Mouse (Mus musculus): ENCODE results near the gene 2210408I21Rik. TPM values are rescaled to one million over a fixed set of nuclear protein-coding genes. Genes with fewer than 3 reads are reported as not detected.

Gene 2210408I21Rik
- polyA plus RNA-seq, 1 experiment from 2014 or later = 5.2 TPM

DNA sequence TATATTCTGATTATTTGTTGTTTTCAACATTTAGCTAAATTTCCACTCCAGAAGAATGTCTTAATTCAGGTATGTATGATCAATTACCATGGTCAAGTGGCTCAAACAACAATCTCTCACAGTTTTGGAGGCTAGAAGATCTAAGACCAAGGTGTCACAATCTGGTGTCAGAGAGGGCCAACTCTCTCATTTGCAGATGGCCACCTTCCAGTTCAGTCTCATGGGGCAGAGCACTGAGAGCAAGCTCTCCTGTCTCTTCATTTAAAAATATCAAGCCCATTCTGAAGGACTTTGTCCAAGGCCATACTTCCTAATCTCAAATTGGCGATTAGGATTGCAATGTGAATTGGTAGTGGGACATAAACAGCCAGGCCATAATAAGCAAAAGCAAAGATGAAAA, 378.7 kb downstream of the 2210408I21Rik start:
- Histone ChIP-seq H3K4me3 (no peak overlapping the region), H3K9ac (no peak overlapping the region), H3K9me3 (replicated peaks) (no peaks in the 10 kb centered on the region), H3K36me3 (no peaks in the 10 kb centered on the region), H3K27me3 (no peaks in the 10 kb centered on the region), H3K27ac (no peak overlapping the region), H3K4me1 (replicated peaks) (no peaks in the 10 kb centered on the region), H3K4me2 (no peak overlapping the region)
- WGBS = 65% methylated on average over 1 of the region's 1 CpGs
- no peak for ATAC-seq (replicated peaks; ENCODE audit: insufficient number of reproducible peaks, insufficient read depth, low FRiP score, low read depth)

DNA sequence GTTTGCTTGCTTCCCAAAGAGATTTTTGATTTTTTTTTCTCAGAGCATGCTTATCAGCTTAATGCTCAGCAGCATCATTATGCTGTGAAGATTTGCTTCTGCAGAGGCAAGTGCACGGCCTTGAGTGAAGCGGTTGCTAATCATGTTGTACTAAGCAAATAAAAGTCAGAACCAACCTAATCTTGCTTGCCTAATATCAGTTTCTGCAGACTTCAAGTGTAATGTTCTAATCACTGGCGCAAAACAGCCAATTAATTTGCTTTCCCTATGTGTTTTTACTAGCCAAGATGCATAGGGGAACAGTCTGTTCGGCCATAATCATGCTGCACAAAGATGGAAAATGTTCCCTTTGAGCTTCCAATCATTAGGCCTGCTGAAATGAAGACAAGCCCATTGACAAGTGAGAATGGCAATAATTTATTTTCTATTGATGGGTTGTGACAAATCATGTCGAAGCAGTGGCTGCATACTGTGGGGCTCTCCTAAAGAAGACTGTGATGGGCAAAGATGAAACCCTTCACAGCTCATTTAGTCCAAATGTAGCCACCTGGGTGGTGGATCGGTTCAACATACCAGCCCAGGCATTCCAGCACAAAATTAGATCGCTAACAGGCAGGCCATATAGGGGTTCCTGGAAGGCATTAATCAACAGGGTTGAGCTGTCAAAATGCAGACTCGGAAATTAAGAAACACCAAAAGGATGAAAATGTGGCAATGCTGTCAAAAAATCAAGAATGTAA, 393.8 kb downstream of the 2210408I21Rik start:
- Histone ChIP-seq H3K36me3 (no peaks in the 10 kb centered on the region), H3K4me1 (replicated peaks) (no peaks in the 10 kb centered on the region), H3K4me3 (no peak overlapping the region), H3K27ac (no peak overlapping the region), H3K9ac (no peak overlapping the region), H3K27me3 (no peaks in the 10 kb centered on the region), H3K4me2 (no peak overlapping the region), H3K9me3 (replicated peaks) (no peaks in the 10 kb centered on the region)
- 62% methylated on average over 8 of the region's 8 CpGs for WGBS
- no peak for ATAC-seq (replicated peaks; ENCODE audit: insufficient number of reproducible peaks, insufficient read depth, low FRiP score, low read depth)

DNA sequence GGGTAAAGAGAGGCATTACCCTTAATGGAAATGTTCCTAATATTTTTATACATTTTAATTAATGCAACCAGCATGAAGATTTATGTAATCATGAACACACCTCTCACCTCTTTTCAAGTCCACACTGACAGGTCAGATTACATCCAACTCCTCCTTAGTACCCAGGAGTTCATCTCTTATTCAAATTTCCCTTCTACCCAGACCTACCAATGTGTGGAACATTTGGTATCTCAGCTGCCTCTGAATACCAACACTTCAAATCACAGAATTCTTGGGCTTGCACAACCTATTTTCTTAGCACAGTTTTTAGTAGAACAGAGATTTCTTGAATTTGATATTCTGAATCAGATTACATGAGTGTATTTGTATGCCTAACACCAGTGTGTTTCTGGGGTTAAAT, 394.4 kb downstream of the 2210408I21Rik start:
- no peak overlapping the region for H3K4me3 ChIP-seq
- ATAC-seq (replicated peaks; ENCODE audit: insufficient number of reproducible peaks, insufficient read depth, low FRiP score, low read depth) = no peak
- H3K4me1 ChIP-seq (replicated peaks) = no peaks in the 10 kb centered on the region
- no peaks in the 10 kb centered on the region for H3K36me3 ChIP-seq
- no peak overlapping the region for H3K27ac ChIP-seq
- H3K9me3 ChIP-seq (replicated peaks) = no peaks in the 10 kb centered on the region
- no peaks in the 10 kb centered on the region for H3K27me3 ChIP-seq
- H3K4me2 ChIP-seq = no peak overlapping the region
- no peak overlapping the region for H3K9ac ChIP-seq

DNA sequence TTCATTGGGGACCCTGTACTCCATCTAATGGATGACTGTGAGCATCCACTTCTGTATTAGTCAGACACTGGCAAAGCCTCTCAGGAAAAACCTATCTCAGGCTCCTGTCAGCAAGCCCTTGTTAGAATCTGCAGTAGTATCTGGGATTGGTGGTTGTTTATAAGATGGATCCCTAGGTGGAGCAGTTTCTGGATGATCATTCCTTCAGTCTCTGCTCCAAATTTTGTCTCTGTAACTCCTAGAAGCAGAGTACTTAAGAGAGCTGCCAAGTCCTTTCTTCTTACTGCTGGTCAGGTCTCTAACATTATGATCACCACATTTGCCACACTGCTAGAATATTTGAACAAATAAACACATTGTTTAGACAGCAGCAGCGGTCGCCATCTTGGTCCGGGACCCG, 402.1 kb downstream of the 2210408I21Rik start:
- H3K4me2 ChIP-seq = no peak overlapping the region
- no peak for ATAC-seq (replicated peaks; ENCODE audit: insufficient number of reproducible peaks, insufficient read depth, low FRiP score, low read depth)
- 78% methylated on average over 4 of the region's 4 CpGs for WGBS

DNA sequence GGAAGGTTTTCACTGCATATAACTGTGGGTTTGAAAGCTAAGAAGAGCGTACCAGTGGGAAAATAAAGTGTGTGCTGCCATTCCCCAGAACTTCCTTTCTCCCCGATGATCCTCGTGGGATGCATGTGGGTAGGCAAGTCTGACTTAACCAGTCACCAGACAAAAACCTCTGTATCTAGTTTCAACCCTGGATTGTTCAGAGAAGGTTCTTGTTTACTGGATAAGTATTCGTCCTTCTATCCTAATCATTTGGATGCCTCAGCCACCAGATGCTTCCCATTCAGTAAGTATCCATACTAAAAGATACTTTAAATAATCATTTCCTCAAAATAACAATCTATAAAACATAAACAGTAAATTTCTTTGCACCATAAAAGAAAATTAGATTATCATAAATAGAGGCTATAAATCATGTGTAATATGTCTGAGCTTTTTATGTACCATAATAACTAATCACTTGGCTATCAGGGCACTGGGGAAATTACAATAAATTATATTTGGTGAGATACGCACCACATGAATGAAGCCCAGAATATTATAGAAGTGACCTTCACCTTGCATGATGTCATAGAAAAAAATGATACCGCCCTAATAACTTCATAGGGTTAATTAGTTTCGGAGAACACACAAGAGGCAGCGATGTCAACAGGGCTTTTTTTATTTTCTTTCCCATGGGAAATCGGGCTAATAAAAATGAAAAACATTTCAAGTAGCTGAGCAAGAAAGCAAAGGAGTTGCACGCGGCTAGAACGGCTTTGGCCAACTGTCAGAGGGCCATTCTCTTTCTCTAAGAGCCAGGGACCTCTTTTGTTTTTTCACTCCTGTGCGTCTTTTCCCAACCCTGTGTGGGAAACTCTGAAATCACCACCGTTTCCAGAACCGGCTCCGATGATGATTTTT, 412.4 kb downstream of the 2210408I21Rik start:
- Histone ChIP-seq H3K4me1 (replicated peaks) (no peaks in the 10 kb centered on the region), H3K27ac (no peak overlapping the region), H3K4me2 (no peak overlapping the region), H3K9me3 (replicated peaks) (no peaks in the 10 kb centered on the region), H3K36me3 (no peaks in the 10 kb centered on the region), H3K4me3 (no peak overlapping the region), H3K27me3 (no peaks in the 10 kb centered on the region), H3K9ac (no peak overlapping the region)
- WGBS = 58% methylated on average over 16 of the region's 16 CpGs
- no peak for ATAC-seq (replicated peaks; ENCODE audit: insufficient number of reproducible peaks, insufficient read depth, low FRiP score, low read depth)

More for the DNA sequence above, 402.1 kb downstream of the 2210408I21Rik start:
- Histone ChIP-seq H3K4me1 (replicated peaks) (no peaks in the 10 kb centered on the region), H3K27ac (no peak overlapping the region), H3K4me3 (no peak overlapping the region), H3K9me3 (replicated peaks) (no peaks in the 10 kb centered on the region), H3K9ac (no peak overlapping the region), H3K27me3 (no peaks in the 10 kb centered on the region), H3K36me3 (no peaks in the 10 kb centered on the region)

DNA sequence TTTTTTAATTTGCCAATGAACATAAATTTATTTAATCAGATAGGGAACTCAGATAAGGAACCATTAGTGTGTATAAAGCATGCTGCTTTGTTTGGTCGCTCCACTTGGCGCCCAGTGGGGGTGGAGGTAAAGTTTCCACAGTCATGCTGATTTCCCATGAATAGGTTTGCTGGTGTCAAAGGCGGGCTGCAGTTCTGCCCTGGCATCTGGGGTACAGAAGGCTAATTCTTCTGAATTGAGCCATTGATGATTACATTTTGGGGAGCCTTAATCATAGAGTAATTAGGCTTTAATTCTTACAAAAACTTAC, 413.0 kb downstream of the 2210408I21Rik start:
- no peak for ATAC-seq (replicated peaks; ENCODE audit: insufficient number of reproducible peaks, insufficient read depth, low FRiP score, low read depth)
- WGBS = 35% methylated on average over 3 of the region's 3 CpGs
- no peaks in the 10 kb centered on the region for H3K36me3 ChIP-seq
- H3K9ac ChIP-seq = no peak overlapping the region
- no peak overlapping the region for H3K4me2 ChIP-seq
- H3K27ac ChIP-seq = no peak overlapping the region
- H3K9me3 ChIP-seq (replicated peaks) = no peaks in the 10 kb centered on the region
- H3K4me1 ChIP-seq (replicated peaks) = no peaks in the 10 kb centered on the region
- H3K27me3 ChIP-seq = no peaks in the 10 kb centered on the region
- no peak overlapping the region for H3K4me3 ChIP-seq

GRCm38 (mm10) chr13:77548750-77549149, 413.4 kb downstream of the 2210408I21Rik start:
- Histone ChIP-seq H3K27ac (no peak overlapping the region), H3K4me1 (replicated peaks) (no peaks in the 10 kb centered on the region), H3K4me3 (no peak overlapping the region), H3K9me3 (replicated peaks) (no peaks in the 10 kb centered on the region), H3K36me3 (no peaks in the 10 kb centered on the region), H3K9ac (no peak overlapping the region), H3K27me3 (no peaks in the 10 kb centered on the region), H3K4me2 (no peak overlapping the region)
- no peak for ATAC-seq (replicated peaks; ENCODE audit: insufficient number of reproducible peaks, insufficient read depth, low FRiP score, low read depth)
- 74% methylated on average over 4 of the region's 4 CpGs for WGBS

DNA sequence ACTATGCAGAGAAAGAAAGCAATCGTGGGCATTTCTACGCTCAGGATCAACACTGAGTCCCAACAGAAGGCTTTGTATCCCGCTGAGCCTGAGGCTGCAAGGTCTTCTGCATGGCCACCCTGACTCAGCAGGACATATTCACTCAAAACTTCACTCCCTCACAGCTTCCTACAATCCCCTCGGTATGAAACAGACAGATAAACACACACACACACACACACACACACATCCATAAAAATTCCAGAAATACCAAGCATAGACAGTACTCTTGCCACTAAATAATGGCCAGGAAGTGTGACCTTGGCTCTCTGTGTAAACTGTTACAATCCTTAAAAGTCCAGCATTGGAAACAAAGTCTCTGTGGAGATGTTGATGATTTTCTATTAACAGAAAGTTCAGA, 458.7 kb downstream of the 2210408I21Rik start:
- Histone ChIP-seq H3K9me3 (replicated peaks) (no peaks in the 10 kb centered on the region), H3K4me2 (no peak overlapping the region), H3K27me3 (no peaks in the 10 kb centered on the region), H3K4me3 (no peak overlapping the region), H3K36me3 (no peaks in the 10 kb centered on the region), H3K27ac (no peak overlapping the region), H3K4me1 (replicated peaks) (no peaks in the 10 kb centered on the region), H3K9ac (no peak overlapping the region)
- no peak for ATAC-seq (replicated peaks; ENCODE audit: insufficient number of reproducible peaks, insufficient read depth, low FRiP score, low read depth)
- 60% methylated on average over 4 of the region's 4 CpGs for WGBS

DNA sequence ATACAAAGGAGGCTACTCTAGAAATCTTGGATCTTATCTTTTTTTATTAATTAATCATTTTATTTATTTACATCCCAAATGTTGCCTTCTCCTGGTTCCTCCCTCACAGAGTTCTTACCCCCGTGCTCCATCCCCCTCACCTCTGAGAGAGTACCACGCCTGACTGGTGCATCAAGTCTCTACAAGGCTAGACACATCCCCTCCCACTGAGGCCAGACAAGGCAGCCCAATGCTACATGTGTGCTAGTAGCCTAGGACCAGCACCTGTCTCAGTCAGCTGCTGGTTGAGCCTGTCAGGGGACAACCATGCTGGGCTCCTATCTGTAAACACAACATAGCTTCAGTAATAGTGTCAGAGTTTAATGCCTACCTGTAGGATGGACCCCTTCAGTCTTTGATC, 480.0 kb downstream of the 2210408I21Rik start:
- no peak overlapping the region for H3K4me2 ChIP-seq
- H3K27ac ChIP-seq = no peak overlapping the region
- ATAC-seq (replicated peaks; ENCODE audit: insufficient number of reproducible peaks, insufficient read depth, low FRiP score, low read depth) = no peak
- no peak overlapping the region for H3K9ac ChIP-seq
- H3K4me1 ChIP-seq (replicated peaks) = no peaks in the 10 kb centered on the region
- H3K27me3 ChIP-seq = no peaks in the 10 kb centered on the region
- 80% methylated on average over 2 of the region's 2 CpGs for WGBS
- H3K36me3 ChIP-seq = no peaks in the 10 kb centered on the region
- H3K9me3 ChIP-seq (replicated peaks) = no peaks in the 10 kb centered on the region
- no peak overlapping the region for H3K4me3 ChIP-seq

Other genes starting within 250 kb of the 2210408I21Rik start
- 20.0 and 26.7 TPM in 2 replicates for gene Slf1, start 67 bp upstream of the 2210408I21Rik start, polyA plus RNA-seq (2015; fragmentation: Nextera tagmentation; extraction: Ambion mirVana)

Data from heart, embryonic 15.5 days (tissue).